Mouse (Mus musculus) C2C12 (cell line): ENCODE results near the gene Tmem50b. TPM values are rescaled to one million over a fixed set of nuclear protein-coding genes. Genes with fewer than 3 reads are reported as not detected.

Experiments used
- H3K27me3 ChIP-seq: one replicate; pipeline ENCODE4 v1.6.1; 2011; ENCODE audit not compliant: control insufficient read depth, insufficient read depth, insufficient read length
- H3K36me3 ChIP-seq: one replicate; pipeline ENCODE4 v1.6.1; 2011; ENCODE audit not compliant: control insufficient read depth, insufficient read depth
- H3K4me3 ChIP-seq: one replicate; pipeline ENCODE4 v1.5.1; 2011; ENCODE audit warnings: mild to moderate bottlenecking, control low read depth; ENCODE audit not compliant: poor library complexity, insufficient read depth, severe bottlenecking
- H3K79me2 ChIP-seq: one replicate; pipeline ENCODE4 v1.6.1; 2011; ENCODE audit not compliant: control insufficient read depth, insufficient read depth
- H3K79me3 ChIP-seq: one replicate; pipeline ENCODE4 v1.6.1; 2011; ENCODE audit warnings: low read depth, control low read depth
- H3ac ChIP-seq: one replicate; pipeline ENCODE3; 2011; ENCODE audit warnings: low read depth; ENCODE audit not compliant: control insufficient read depth, insufficient read length
- CEBPB ChIP-seq: IDR thresholded peaks from one replicate; pipeline ENCODE4 v1.6.1; 2011; ENCODE audit warnings: low read depth, mild to moderate bottlenecking, control low read depth, moderate library complexity
- CTCF ChIP-seq: IDR thresholded peaks from one replicate; pipeline ENCODE4 v1.5.1; 2011; ENCODE audit not compliant: control insufficient read depth, insufficient read depth, insufficient read length
- FOSL1 ChIP-seq: IDR thresholded peaks from one replicate; pipeline ENCODE4 v1.8.0; 2011; ENCODE audit warnings: mild to moderate bottlenecking, low read length; ENCODE audit not compliant: poor library complexity, insufficient read depth, severe bottlenecking
- MAX ChIP-seq: IDR thresholded peaks from one replicate; pipeline ENCODE4 v1.6.1; 2011; ENCODE audit warnings: mild to moderate bottlenecking, control low read depth
- MYOD1 ChIP-seq: IDR thresholded peaks from one replicate; pipeline ENCODE4 v1.6.1; 2011; ENCODE audit warnings: low read depth; ENCODE audit not compliant: control insufficient read depth, insufficient read length
- MYOG ChIP-seq: IDR thresholded peaks from one replicate; pipeline ENCODE4 v1.6.1; 2011; ENCODE audit not compliant: control insufficient read depth, insufficient read length; ENCODE audit errors: extremely low read depth
- USF1 ChIP-seq: IDR thresholded peaks from one replicate; pipeline ENCODE4 v1.6.1; 2011; ENCODE audit warnings: low read depth, mild to moderate bottlenecking, control low read depth, moderate library complexity
- polyA plus RNA-seq: library from polyadenylated mRNA; unstranded; fragments of >200 nt; fragmentation: generic; extraction: Trizol; gene quantifications from one replicate; pipeline ENCODE4 v1.2.1, GENCODE M21; 2012; ENCODE audit warnings: missing spikeins

Gene Tmem50b
- polyA plus RNA-seq, 1 experiment = 15.1 TPM

DNA sequence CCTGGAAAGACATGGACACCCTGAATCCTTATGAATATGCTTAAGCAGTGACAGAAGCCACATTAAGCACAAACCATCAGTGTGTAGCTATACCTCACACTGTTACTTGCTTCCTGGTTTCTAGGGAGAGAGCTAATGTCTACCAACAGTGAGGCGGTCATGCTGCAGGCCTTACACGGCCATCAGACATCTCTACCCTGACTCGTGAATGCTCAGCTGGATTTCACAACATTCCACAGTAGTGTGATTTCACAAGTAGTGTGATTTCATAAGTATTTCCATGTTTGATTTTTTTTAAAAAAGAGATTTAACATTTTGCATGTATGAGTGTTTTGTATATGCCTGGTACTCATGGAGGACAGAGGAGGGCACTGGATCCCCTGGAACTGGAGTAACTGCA is 31.1 kb upstream of the Tmem50b start:
- H3K36me3 ChIP-seq = peaks cover 61% of the 10 kb centered on the region
- no peaks in the 10 kb centered on the region for H3K79me3 ChIP-seq
- no peak overlapping the region for H3ac ChIP-seq
- H3K79me2 ChIP-seq = no peaks in the 10 kb centered on the region
- TF ChIP-seq FOSL1 = no peak
- TF ChIP-seq MYOD1 = no peak
- no peak for TF ChIP-seq MAX
- no peak for TF ChIP-seq CEBPB
- no peak for TF ChIP-seq CTCF
- no peak for TF ChIP-seq MYOG
- no peak for TF ChIP-seq USF1
- H3K4me3 ChIP-seq = no peak overlapping the region
- no peaks in the 10 kb centered on the region for H3K27me3 ChIP-seq

DNA sequence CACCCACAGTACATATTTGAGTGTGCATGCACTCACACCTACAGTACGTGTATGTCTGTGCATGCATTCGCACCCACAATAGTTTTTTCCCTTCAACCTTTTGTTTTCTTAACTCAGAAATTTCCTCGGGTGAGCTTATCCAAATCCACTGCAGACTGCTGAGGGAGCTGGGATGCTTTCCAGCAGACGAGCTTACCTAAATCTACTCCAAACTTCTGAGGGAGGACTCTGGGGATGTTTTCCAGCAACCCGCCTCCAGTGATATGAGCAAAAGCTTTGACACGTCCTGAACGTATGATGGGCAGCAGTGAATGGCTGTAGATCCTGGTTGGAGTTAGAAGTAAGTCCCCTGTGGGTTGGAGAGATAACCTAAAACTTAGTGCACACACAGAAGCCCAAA is 30.2 kb upstream of the Tmem50b start:
- peaks cover 59% of the 10 kb centered on the region for H3K36me3 ChIP-seq
- no peak for TF ChIP-seq CTCF
- TF ChIP-seq FOSL1 = no peak
- TF ChIP-seq CEBPB = no peak
- TF ChIP-seq USF1 = no peak
- no peak for TF ChIP-seq MYOD1
- TF ChIP-seq MAX = no peak
- TF ChIP-seq MYOG = no peak
- no peak overlapping the region for H3K4me3 ChIP-seq
- H3ac ChIP-seq = no peak overlapping the region
- no peaks in the 10 kb centered on the region for H3K79me2 ChIP-seq
- no peaks in the 10 kb centered on the region for H3K27me3 ChIP-seq
- H3K79me3 ChIP-seq = no peaks in the 10 kb centered on the region

DNA sequence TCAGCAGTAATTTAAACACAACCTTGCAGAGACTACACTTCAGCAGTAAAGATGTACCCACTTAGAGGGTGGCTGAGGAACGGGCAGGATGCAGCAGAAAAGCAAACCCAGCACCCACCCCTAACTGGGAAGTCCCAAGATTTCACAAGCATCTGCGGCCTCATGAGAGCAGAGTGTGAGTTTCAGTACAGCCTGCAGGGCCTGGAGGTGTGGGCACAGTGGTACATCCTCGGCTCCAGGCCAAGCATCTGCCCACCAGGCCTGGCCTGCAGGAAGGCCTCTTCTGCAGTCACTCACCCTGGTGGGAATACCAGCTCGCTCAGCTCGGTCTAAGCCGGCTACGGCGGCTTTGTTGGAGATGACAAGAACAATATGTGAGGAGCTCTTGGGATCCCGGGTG is 25.5 kb upstream of the Tmem50b start:
- Histone ChIP-seq H3K4me3 (no peak overlapping the region), H3K79me3 (no peaks in the 10 kb centered on the region), H3K27me3 (no peaks in the 10 kb centered on the region), H3ac (no peak overlapping the region), H3K79me2 (no peaks in the 10 kb centered on the region), H3K36me3 (peaks cover 50% of the 10 kb centered on the region)
- TF ChIP-seq CEBPB (no peak), USF1 (no peak), CTCF (no peak), MYOD1 (no peak), MAX (no peak), MYOG (no peak), FOSL1 (no peak)

DNA sequence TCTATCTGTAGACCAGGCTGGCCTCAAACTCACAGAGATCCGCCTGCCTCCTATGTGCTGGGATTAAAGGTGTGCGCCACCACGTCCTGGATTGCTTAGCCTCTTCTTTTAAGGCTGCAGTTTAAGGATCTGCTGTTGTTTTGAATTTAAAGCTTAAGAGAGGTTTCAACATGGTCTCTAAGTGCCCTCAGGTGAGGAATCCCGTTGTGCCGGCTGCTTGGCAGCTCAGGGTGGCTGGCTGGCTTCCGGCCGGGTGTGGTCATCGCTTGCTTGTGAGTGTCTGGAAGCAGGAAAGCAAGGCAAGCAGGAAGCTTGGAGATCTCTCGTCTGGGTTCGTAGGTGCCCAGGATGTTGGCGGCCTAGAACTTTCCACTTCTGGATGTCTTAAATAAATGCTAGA is 23.4 kb upstream of the Tmem50b start:
- Histone ChIP-seq H3K79me2 (no peaks in the 10 kb centered on the region), H3K79me3 (no peaks in the 10 kb centered on the region), H3K4me3 (no peak overlapping the region), H3K36me3 (peaks cover 34% of the 10 kb centered on the region), H3K27me3 (no peaks in the 10 kb centered on the region), H3ac (no peak overlapping the region)
- TF ChIP-seq MAX (no peak), CTCF (no peak), CEBPB (no peak), FOSL1 (no peak), MYOG (no peak), USF1 (no peak), MYOD1 (no peak)

DNA sequence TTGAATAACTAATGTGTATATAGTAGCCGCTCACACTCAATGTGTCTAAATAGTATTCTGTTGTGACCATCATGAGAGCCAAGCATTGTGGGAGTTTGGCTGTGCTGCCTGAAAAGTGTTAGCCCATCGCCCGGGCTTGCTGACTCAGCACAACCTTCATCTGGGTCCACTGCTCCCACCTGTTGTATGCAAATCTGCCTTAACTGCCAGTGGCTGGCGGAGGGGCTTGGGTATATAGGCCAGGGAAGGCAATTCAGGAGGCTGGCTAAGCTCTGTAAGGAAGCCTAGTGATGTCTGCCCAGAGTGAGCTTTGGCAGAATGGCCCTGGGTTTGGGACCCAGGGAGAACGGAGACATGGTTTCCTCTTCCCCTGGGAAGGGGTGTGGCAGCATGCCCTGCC is 22.6 kb upstream of the Tmem50b start:
- Histone ChIP-seq H3K27me3 (no peaks in the 10 kb centered on the region), H3K4me3 (no peak overlapping the region), H3K79me2 (no peaks in the 10 kb centered on the region), H3K79me3 (no peaks in the 10 kb centered on the region), H3K36me3 (peaks cover 26% of the 10 kb centered on the region), H3ac (no peak overlapping the region)
- TF ChIP-seq CEBPB (no peak), FOSL1 (no peak), CTCF (no peak), MYOG (no peak), USF1 (no peak), MAX (no peak), MYOD1 (no peak)
